Mouse (Mus musculus): ENCODE measurements around the gene Efhc1. TPM values are rescaled to one million over a fixed set of nuclear protein-coding genes. Genes with fewer than 3 reads are reported as not detected.

The Efhc1 gene
- total and polyA plus RNA-seq, 3 experiments: not detected

DNA sequence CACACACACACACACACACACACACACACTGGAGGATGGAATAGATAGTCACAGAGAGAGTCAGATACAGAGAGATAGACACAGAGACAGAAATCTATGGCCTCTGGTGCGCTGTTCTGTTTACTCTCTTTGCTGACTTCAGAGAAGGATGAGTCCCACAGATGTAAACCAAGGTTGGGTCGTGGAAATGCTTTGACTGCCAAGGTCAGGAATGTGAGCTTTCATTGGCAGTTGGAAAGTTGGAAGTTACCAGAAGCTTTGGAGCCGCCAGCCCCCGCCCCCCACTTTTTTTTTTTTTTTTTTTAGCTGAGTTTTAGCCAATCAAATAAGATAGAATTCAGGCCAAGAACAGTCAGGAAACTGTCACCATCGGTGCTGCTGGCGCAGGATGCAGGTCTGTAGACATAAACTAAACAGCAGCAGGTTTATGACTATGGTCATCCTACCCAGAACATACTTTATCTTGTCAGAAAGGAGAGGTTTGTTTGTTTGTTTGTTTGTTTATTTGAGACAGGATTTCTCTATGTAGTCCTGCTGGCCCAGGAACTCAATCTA, 33.9 kb upstream of the Efhc1 start (continued):
- no peak for TF ChIP-seq TCF12 (IDR thresholded peaks at IDR 0.05; ENCODE audit: low read depth, low read length)
- TF ChIP-seq POLR2A (IDR thresholded peaks at IDR 0.05; ENCODE audit: control insufficient read depth in 1 of 2, insufficient read depth in 1 of 2, low read depth in 1 of 2, low read length in 2 of 2, poor library complexity in 1 of 2): no peak

DNA sequence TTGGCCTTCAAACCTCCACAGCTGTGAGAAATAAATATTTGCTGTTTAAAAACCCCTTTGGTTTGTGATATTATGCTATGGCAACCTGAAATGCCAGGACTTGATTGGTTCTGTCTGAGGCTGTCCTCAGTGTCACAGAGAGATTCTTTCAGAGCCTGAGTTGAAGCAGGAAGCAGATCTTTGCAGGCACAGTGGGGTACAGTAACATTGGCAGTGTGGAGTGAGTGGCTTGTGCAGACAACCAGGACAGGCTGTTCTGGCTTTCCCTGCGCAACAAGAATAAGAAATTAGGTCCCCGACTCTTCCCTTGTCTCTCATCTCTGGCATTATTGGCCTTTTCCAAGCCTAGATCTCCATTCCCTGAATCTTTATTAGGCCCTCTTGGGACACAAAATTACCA, 31.7 kb upstream of the Efhc1 start:
- Histone ChIP-seq H3K79me2 (ENCODE audit: control insufficient read depth, insufficient read depth, low read length, poor library complexity) (no peaks in the 10 kb centered on the region), H3K4me1 (ENCODE audit: control insufficient read depth in 1 of 2, insufficient read depth in 2 of 2, low read length in 2 of 2) (no peaks in the 10 kb centered on the region)

DNA sequence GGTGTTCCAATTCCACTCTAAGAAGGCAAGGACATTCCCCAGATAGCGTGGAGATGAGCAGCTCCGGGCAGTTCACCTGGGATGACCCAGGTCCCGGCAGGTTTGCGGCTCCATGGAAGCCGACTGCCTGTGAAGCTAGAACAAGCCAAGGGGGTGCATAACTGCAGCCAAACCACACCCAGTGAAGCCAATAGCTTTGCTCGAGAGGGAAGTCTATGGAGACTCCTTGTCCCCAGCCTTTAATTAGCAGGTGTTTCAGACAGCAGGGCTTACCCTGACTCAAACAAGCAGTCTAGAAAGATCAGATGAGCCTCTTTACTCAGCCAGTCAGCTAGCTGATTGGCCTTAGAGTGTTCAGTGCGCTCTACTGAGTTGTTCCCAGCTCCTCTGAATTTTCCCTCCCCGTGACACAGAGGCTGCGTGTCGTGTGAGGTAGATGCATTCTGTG, 30.3 kb upstream of the Efhc1 start:
- Histone ChIP-seq H3K27me3 (ENCODE audit: control insufficient read depth in 1 of 2, insufficient read depth in 2 of 2, low read length in 2 of 2) (no peaks in the 10 kb centered on the region), H3K4me1 (ENCODE audit: control insufficient read depth in 1 of 2, insufficient read depth in 2 of 2, low read length in 2 of 2) (peaks cover 0 to 2% of the 10 kb centered on the region in 2 experiments; a peak in 2 of 4 replicates), H3K4me3 (ENCODE audit: control insufficient read depth in 1 of 2, insufficient read depth in 1 of 2, low read depth in 2 of 2, low read length in 2 of 2) (no peak overlapping the region), H3K9me3 (replicated peaks; ENCODE audit: insufficient read depth, low read length) (no peaks in the 10 kb centered on the region), H3K9ac (ENCODE audit: control insufficient read depth, low read depth, low read length, poor library complexity, severe bottlenecking) (no peak overlapping the region), H3K27ac (ENCODE audit: control insufficient read depth, low read depth, low read length) (no peak overlapping the region), H3K79me2 (ENCODE audit: control insufficient read depth, insufficient read depth, low read length, poor library complexity) (no peaks in the 10 kb centered on the region), H3K36me3 (ENCODE audit: control insufficient read depth in 1 of 2, insufficient read depth in 2 of 2, low read length in 2 of 2) (peaks cover 0 to 4% of the 10 kb centered on the region in 2 experiments; a peak in 1 of 4 replicates)
- TF ChIP-seq MEF2A (IDR thresholded peaks at IDR 0.05; ENCODE audit: extremely low read depth, insufficient replicate concordance, low read depth, low read length, poor library complexity, severe bottlenecking): no peak
- TF ChIP-seq ZMIZ1 (IDR thresholded peaks at IDR 0.05; ENCODE audit: low read depth, low read length): no peak
- TF ChIP-seq CHD2 (IDR thresholded peaks at IDR 0.05; ENCODE audit: low read length): no peak
- TF ChIP-seq SIN3A (IDR thresholded peaks at IDR 0.05; ENCODE audit: low read length): no peak
- TF ChIP-seq USF2 (IDR thresholded peaks at IDR 0.05; ENCODE audit: borderline replicate concordance in 1 of 2, insufficient read depth in 1 of 2, low read depth in 1 of 2, low read length in 2 of 2): no peak
- TF ChIP-seq TAL1 (IDR thresholded peaks at IDR 0.05; ENCODE audit: low read length): no peak
- no peak for TF ChIP-seq MAFK (IDR thresholded peaks at IDR 0.05; ENCODE audit: borderline replicate concordance, low read depth, low read length)
- TF ChIP-seq CHD1 (IDR thresholded peaks at IDR 0.05; ENCODE audit: low read depth, low read length): no peak
- no peak for TF ChIP-seq MAX (IDR thresholded peaks at IDR 0.05; ENCODE audit: low read length)
- no peak for TF ChIP-seq ZC3H11A (IDR thresholded peaks at IDR 0.05; ENCODE audit: low read depth, low read length)
- TF ChIP-seq TBP (IDR thresholded peaks at IDR 0.05; ENCODE audit: low read depth, low read length): no peak
- TF ChIP-seq USF1 (IDR thresholded peaks at IDR 0.05; ENCODE audit: low read depth, low read length): no peak
- no peak for TF ChIP-seq MXI1 (IDR thresholded peaks at IDR 0.05; ENCODE audit: low read depth, low read length)
- TF ChIP-seq ZKSCAN1 (IDR thresholded peaks at IDR 0.05; ENCODE audit: low read depth, low read length): no peak
- no peak for TF ChIP-seq GATA1 (IDR thresholded peaks at IDR 0.05; ENCODE audit: low read depth, low read length)
- TF ChIP-seq EP300 (IDR thresholded peaks at IDR 0.05; ENCODE audit: low read depth in 1 of 2, low read length in 2 of 2): no peak
- no peak for TF ChIP-seq GABPA (IDR thresholded peaks at IDR 0.05; ENCODE audit: low read depth, low read length)
- no peak for TF ChIP-seq RAD21 (IDR thresholded peaks at IDR 0.05; ENCODE audit: low read depth, low read length)
- DNase-seq (ENCODE audit: low read depth, low spot score): no peak

More for the DNA sequence above, 31.7 kb upstream of the Efhc1 start:
- no peak for DNase-seq (ENCODE audit: low read depth, low spot score)
- no peaks in the 10 kb centered on the region for H3K27me3 ChIP-seq (ENCODE audit: control insufficient read depth in 1 of 2, insufficient read depth in 2 of 2, low read length in 2 of 2)
- H3K27ac ChIP-seq (ENCODE audit: control insufficient read depth, low read depth, low read length): no peak overlapping the region
- no peaks in the 10 kb centered on the region for H3K9me3 ChIP-seq (replicated peaks; ENCODE audit: insufficient read depth, low read length)
- no peak overlapping the region for H3K4me3 ChIP-seq (ENCODE audit: control insufficient read depth in 1 of 2, insufficient read depth in 1 of 2, low read depth in 2 of 2, low read length in 2 of 2)
- no peak overlapping the region for H3K9ac ChIP-seq (ENCODE audit: control insufficient read depth, low read depth, low read length, poor library complexity, severe bottlenecking)
- TF ChIP-seq BHLHE40 (IDR thresholded peaks at IDR 0.05; ENCODE audit: borderline replicate concordance, low read depth, low read length) (no peak), SMC3 (IDR thresholded peaks at IDR 0.05; ENCODE audit: low read depth, low read length) (no peak), ETS1 (IDR thresholded peaks at IDR 0.05; ENCODE audit: low read depth, low read length) (no peak), UBTF (IDR thresholded peaks at IDR 0.05; ENCODE audit: borderline replicate concordance, insufficient read depth, low read depth, low read length) (no peak), TBP (IDR thresholded peaks at IDR 0.05; ENCODE audit: low read depth, low read length) (no peak), ELF1 (IDR thresholded peaks at IDR 0.05; ENCODE audit: low read depth, low read length) (no peak), USF2 (IDR thresholded peaks at IDR 0.05; ENCODE audit: borderline replicate concordance in 1 of 2, insufficient read depth in 1 of 2, low read depth in 1 of 2, low read length in 2 of 2) (no peak), MYB (IDR thresholded peaks at IDR 0.05; ENCODE audit: low read depth, low read length) (no peak), CTCF (IDR thresholded peaks at IDR 0.05 in 2 of 3, conservative IDR thresholded peaks at IDR 0.05 in 1 of 3; ENCODE audit: control insufficient read depth in 1 of 3, insufficient read depth in 1 of 3, low read depth in 2 of 3, low read length in 3 of 3, poor library complexity in 1 of 3, severe bottlenecking in 1 of 3) (no peak), ZNF384 (IDR thresholded peaks at IDR 0.05; ENCODE audit: low read depth, low read length) (no peak), SIN3A (IDR thresholded peaks at IDR 0.05; ENCODE audit: low read length) (no peak), ZC3H11A (IDR thresholded peaks at IDR 0.05; ENCODE audit: low read depth, low read length) (no peak), MAFK (IDR thresholded peaks at IDR 0.05; ENCODE audit: borderline replicate concordance, low read depth, low read length) (no peak), GABPA (IDR thresholded peaks at IDR 0.05; ENCODE audit: low read depth, low read length) (no peak), RCOR1 (IDR thresholded peaks at IDR 0.05; ENCODE audit: low read depth, low read length) (no peak), RAD21 (IDR thresholded peaks at IDR 0.05; ENCODE audit: low read depth, low read length) (no peak), E2F4 (IDR thresholded peaks at IDR 0.05; ENCODE audit: borderline replicate concordance, low read depth, low read length) (no peak), POLR2AphosphoS5 (IDR thresholded peaks at IDR 0.05; ENCODE audit: borderline replicate concordance, low read depth, low read length) (no peak), MXI1 (IDR thresholded peaks at IDR 0.05; ENCODE audit: low read depth, low read length) (no peak)
- H3K36me3 ChIP-seq (ENCODE audit: control insufficient read depth in 1 of 2, insufficient read depth in 2 of 2, low read length in 2 of 2): no peaks in the 10 kb centered on the region
